Mouse (Mus musculus): ENCODE results near the gene Tmem161a.

DNA sequence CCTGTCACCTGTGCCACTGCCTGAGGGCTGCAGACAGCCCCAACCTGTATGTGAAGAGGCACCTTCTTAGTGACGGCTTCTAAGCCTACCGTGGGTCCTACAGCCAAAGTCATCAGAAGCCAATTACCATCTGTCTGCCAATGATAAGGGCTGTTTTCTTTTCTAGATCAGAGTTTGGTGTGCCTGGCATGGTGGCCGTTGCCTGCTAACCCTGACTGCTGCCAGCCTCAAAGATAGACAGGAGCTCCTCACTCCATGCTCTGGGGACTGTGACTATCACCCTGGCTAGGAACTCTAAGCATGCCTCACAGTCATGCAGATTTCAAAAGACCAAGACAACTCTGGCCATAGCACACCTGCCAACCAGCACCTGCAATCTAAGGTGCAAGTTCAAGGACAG lies 29.3 kb downstream of the Tmem161a start:
- TF ChIP-seq CTCF (IDR thresholded peaks at IDR 0.05; ENCODE audit: borderline replicate concordance, extremely low read depth, insufficient read depth, insufficient read length), result no peak
- no peak for TF ChIP-seq POLR2A (IDR thresholded peaks at IDR 0.05; ENCODE audit: borderline replicate concordance, extremely low read depth, insufficient read depth, insufficient read length, poor library complexity, severe bottlenecking)

Measured in brain, embryonic 14.5 days (tissue).